Mouse (Mus musculus): ENCODE measurements around the gene Cnnm4. TPM values are rescaled to one million over a fixed set of nuclear protein-coding genes. Genes with fewer than 3 reads are reported as not detected.
A peak's percentile ranks its signal among the peaks of the same experiment; 100 is the strongest.
"Not testable (repeated sequence)": the region's sequence is repeated elsewhere in the genome, so short reads cannot be mapped to it uniquely, and the experiment has no call there.

The Cnnm4 gene
- total and polyA plus RNA-seq, 2 experiments = 2.3 to 2.7 TPM

GRCm38 (mm10) chr1:36535477-36536396, 64.3 kb downstream of the Cnnm4 start:
- no peaks in the 10 kb centered on the region for H3K79me2 ChIP-seq (ENCODE audit: control insufficient read depth, insufficient read depth, low read length)
- 68% methylated on average over 11 of the region's 11 CpGs for WGBS
- no peak overlapping the region for H3K9ac ChIP-seq (ENCODE audit: low read depth, low read length)
- no peaks in the 10 kb centered on the region for H3K36me3 ChIP-seq (ENCODE audit: control insufficient read depth, insufficient read depth, low read length)
- H3K4me3 ChIP-seq (ENCODE audit: insufficient read depth, low read depth, low read length) = no peak overlapping the region
- no peak for DNase-seq (ENCODE audit: extremely low read depth, low read depth, low spot score)
- TF ChIP-seq CTCF (IDR thresholded peaks at IDR 0.05; ENCODE audit: low read depth, low read length) (no peak), POLR2A (IDR thresholded peaks at IDR 0.05; ENCODE audit: extremely low read depth, insufficient read depth, low read length) (no peak)
- no peaks in the 10 kb centered on the region for H3K27me3 ChIP-seq (ENCODE audit: control insufficient read depth, insufficient read depth, low read length)
- peak overlapping the region; percentile 17; the same call in 1 of the 2 replicates for H3K27ac ChIP-seq (replicated peaks; ENCODE audit: insufficient read depth, low read depth, low read length)
- peaks cover 22% of the 10 kb centered on the region for H3K4me1 ChIP-seq (ENCODE audit: control insufficient read depth, insufficient read depth, low read length)

- DNase-seq (ENCODE audit: extremely low read depth, low read depth, low spot score) = peak; percentile 65
- Histone ChIP-seq H3K4me3 (ENCODE audit: insufficient read depth, low read depth, low read length) (no peak overlapping the region), H3K9ac (ENCODE audit: low read depth, low read length) (no peak overlapping the region), H3K79me2 (ENCODE audit: control insufficient read depth, insufficient read depth, low read length) (no peaks in the 10 kb centered on the region), H3K27ac (replicated peaks; ENCODE audit: insufficient read depth, low read depth, low read length) (peak overlapping the region; percentile 17), H3K27me3 (ENCODE audit: control insufficient read depth, insufficient read depth, low read length) (no peaks in the 10 kb centered on the region), H3K4me1 (ENCODE audit: control insufficient read depth, insufficient read depth, low read length) (peaks cover 22% of the 10 kb centered on the region), H3K36me3 (ENCODE audit: control insufficient read depth, insufficient read depth, low read length) (no peaks in the 10 kb centered on the region)
- 30% methylated on average over 8 of the region's 8 CpGs for WGBS
- TF ChIP-seq POLR2A (IDR thresholded peaks at IDR 0.05; ENCODE audit: extremely low read depth, insufficient read depth, low read length) = no peak
These were observed 64.9 kb downstream of the Cnnm4 start for GRCm38 (mm10) chr1:36536397-36536728.

GRCm38 (mm10) chr1:36536783-36537182, 65.4 kb downstream of the Cnnm4 start, which contains the start of gene Ankrd23:
TSS of gene Ankrd23 (minus strand) at chr1:36536883.
- not testable (repeated sequence) for H3K27me3 ChIP-seq (ENCODE audit: control insufficient read depth, insufficient read depth, low read length); H3K79me2 ChIP-seq (ENCODE audit: control insufficient read depth, insufficient read depth, low read length); H3K4me3 ChIP-seq (ENCODE audit: insufficient read depth, low read depth, low read length); DNase-seq (ENCODE audit: extremely low read depth, low read depth, low spot score); H3K9ac ChIP-seq (ENCODE audit: low read depth, low read length); H3K36me3 ChIP-seq (ENCODE audit: control insufficient read depth, insufficient read depth, low read length)
- 85% methylated on average over 9 of the region's 9 CpGs for WGBS
- Histone ChIP-seq H3K4me1 (ENCODE audit: control insufficient read depth, insufficient read depth, low read length) (peaks cover 22% of the 10 kb centered on the region), H3K27ac (replicated peaks; ENCODE audit: insufficient read depth, low read depth, low read length) (peak within 1 kb of the TSS; percentile 17)

- Histone ChIP-seq H3K9ac (ENCODE audit: low read depth, low read length) (no peak overlapping the region), H3K79me2 (ENCODE audit: control insufficient read depth, insufficient read depth, low read length) (no peaks in the 10 kb centered on the region), H3K27me3 (ENCODE audit: control insufficient read depth, insufficient read depth, low read length) (no peaks in the 10 kb centered on the region), H3K27ac (replicated peaks; ENCODE audit: insufficient read depth, low read depth, low read length) (peak overlapping the region; percentile 43), H3K4me3 (ENCODE audit: insufficient read depth, low read depth, low read length) (no peak overlapping the region), H3K4me1 (ENCODE audit: control insufficient read depth, insufficient read depth, low read length) (peaks cover 22% of the 10 kb centered on the region), H3K36me3 (ENCODE audit: control insufficient read depth, insufficient read depth, low read length) (no peaks in the 10 kb centered on the region)
- no peak for TF ChIP-seq CTCF (IDR thresholded peaks at IDR 0.05; ENCODE audit: low read depth, low read length)
- TF ChIP-seq POLR2A (IDR thresholded peaks at IDR 0.05; ENCODE audit: extremely low read depth, insufficient read depth, low read length) = no peak
- DNase-seq (ENCODE audit: extremely low read depth, low read depth, low spot score) = no peak
- WGBS = 36% methylated on average over 4 of the region's 4 CpGs
These were observed 67.3 kb downstream of the Cnnm4 start for GRCm38 (mm10) chr1:36538727-36539126.

- Histone ChIP-seq H3K4me1 (ENCODE audit: control insufficient read depth, insufficient read depth, low read length) (peaks cover 22% of the 10 kb centered on the region), H3K36me3 (ENCODE audit: control insufficient read depth, insufficient read depth, low read length) (no peaks in the 10 kb centered on the region), H3K9ac (ENCODE audit: low read depth, low read length) (no peak within 1 kb of the TSS), H3K27me3 (ENCODE audit: control insufficient read depth, insufficient read depth, low read length) (no peaks in the 10 kb centered on the region), H3K4me3 (ENCODE audit: insufficient read depth, low read depth, low read length) (no peak within 1 kb of the TSS), H3K27ac (replicated peaks; ENCODE audit: insufficient read depth, low read depth, low read length) (peak within 1 kb of the TSS; percentile 43), H3K79me2 (ENCODE audit: control insufficient read depth, insufficient read depth, low read length) (no peaks in the 10 kb centered on the region)
- DNase-seq (ENCODE audit: extremely low read depth, low read depth, low spot score) = peak; percentile 94
- TF ChIP-seq POLR2A (IDR thresholded peaks at IDR 0.05; ENCODE audit: extremely low read depth, insufficient read depth, low read length) (no peak), CTCF (IDR thresholded peaks at IDR 0.05; ENCODE audit: low read depth, low read length) (no peak)
- WGBS = 9% methylated on average over 9 of the region's 9 CpGs
These were observed 67.8 kb downstream of the Cnnm4 start, which contains the start of gene Gm42417 for GRCm38 (mm10) chr1:36539186-36539585. TSS of gene Gm42417 (minus strand) at chr1:36539429.

- Histone ChIP-seq H3K27me3 (ENCODE audit: control insufficient read depth, insufficient read depth, low read length) (no peaks in the 10 kb centered on the region), H3K4me1 (ENCODE audit: control insufficient read depth, insufficient read depth, low read length) (peaks cover 22% of the 10 kb centered on the region), H3K27ac (replicated peaks; ENCODE audit: insufficient read depth, low read depth, low read length) (no peak overlapping the region), H3K79me2 (ENCODE audit: control insufficient read depth, insufficient read depth, low read length) (no peaks in the 10 kb centered on the region), H3K9ac (ENCODE audit: low read depth, low read length) (no peak overlapping the region), H3K36me3 (ENCODE audit: control insufficient read depth, insufficient read depth, low read length) (no peaks in the 10 kb centered on the region), H3K4me3 (ENCODE audit: insufficient read depth, low read depth, low read length) (no peak overlapping the region)
- WGBS = 93% methylated on average over 11 of the region's 11 CpGs
- no peak for DNase-seq (ENCODE audit: extremely low read depth, low read depth, low spot score)
- TF ChIP-seq CTCF (IDR thresholded peaks at IDR 0.05; ENCODE audit: low read depth, low read length) (no peak), POLR2A (IDR thresholded peaks at IDR 0.05; ENCODE audit: extremely low read depth, insufficient read depth, low read length) (no peak)
These were observed 68.7 kb downstream of the Cnnm4 start for GRCm38 (mm10) chr1:36540132-36540531.

All from liver, adult 2 months (tissue).